Mouse (Mus musculus) stomach, postnatal 0 days (tissue): ENCODE results near the gene Pakap.

Experiments
- CTCF ChIP-seq: IDR thresholded peaks from 2 replicates; pipeline ENCODE4 v1.5.1; 2016; ENCODE audit warnings: antibody characterized with exemption, low read depth, mild to moderate bottlenecking, moderate library complexity
- EP300 ChIP-seq: optimal IDR thresholded peaks from 2 replicates; pipeline ENCODE3; 2016; ENCODE audit warnings: antibody characterized with exemption

DNA sequence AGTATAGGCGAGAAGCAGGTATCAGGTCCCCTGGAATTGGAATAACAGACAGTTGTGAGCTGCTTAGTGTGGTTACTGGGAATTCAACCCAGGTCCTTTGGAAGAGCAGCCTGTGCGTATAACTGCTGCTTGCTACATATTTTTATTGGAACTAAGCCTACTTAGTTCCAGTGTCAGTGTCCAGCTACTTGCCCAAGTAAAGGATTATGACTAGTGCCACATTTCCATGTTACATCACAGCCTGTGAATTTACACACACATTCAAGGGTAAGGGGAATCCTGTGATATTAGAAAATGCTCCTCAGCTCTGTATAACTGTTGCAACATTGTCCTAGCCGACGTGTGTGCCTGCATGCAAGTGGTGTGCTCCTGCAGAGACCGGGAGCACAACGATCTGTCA is 369.3 kb downstream of the Pakap start:
- TF ChIP-seq CTCF (no peak), EP300 (no peak)
